Mouse (Mus musculus) olfactory bulb, adult 2 months (tissue): Measurements from ENCODE around the gene Lmod3.

Experiments
- CTCF ChIP-seq: fragments of 200-500 bp; IDR thresholded peaks from 2 replicates; pipeline ENCODE4 v1.5.1; 2012; ENCODE audit warnings: low read depth, mild to moderate bottlenecking, low read length, moderate library complexity; ENCODE audit not compliant: insufficient read depth
- POLR2A ChIP-seq: fragments of 200-500 bp; IDR thresholded peaks from 2 replicates; pipeline ENCODE4 v1.6.1; 2012; ENCODE audit warnings: mild to moderate bottlenecking, low read depth, low read length, moderate library complexity; ENCODE audit not compliant: insufficient read depth

DNA sequence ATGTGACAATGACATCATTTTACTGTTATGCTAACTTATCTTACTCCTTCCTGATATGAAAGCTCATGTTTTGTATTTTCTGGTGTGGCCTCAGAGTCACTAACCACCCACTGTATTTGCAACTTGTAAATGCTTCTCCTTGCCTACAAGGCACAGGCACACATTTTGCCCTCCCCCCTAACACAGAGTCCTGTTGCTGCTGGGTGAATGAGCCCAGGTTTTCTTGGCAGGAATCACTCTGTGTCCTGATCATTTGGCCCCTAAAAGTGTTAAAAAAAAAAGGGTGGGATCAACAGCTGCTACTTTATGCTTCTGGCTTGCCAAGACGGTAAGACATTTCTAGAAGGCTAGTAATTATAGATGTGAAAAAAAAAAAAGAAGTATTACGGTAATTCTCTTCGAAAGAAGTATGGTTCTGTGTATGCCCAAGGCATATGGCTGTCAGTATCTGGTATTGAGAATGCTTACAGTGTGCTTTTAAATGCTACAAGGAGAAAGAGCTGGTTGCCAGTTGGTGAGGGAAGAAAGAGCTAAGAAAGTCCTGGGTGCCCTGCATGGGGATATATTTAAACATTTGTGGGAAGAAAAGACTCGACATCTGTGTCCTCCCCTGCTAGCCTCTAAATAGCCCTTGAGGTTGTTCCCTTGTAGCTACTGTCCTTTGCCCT is 36.3 kb downstream of the Lmod3 start:
- no peak for TF ChIP-seq POLR2A
- no peak for TF ChIP-seq CTCF
